15 mouse cellular contexts compared by ENCODE assay signal in genomic region chr3:122511721-122512619, GRCm38 (mm10).
DNase-seq lines count a peak whose midpoint lies in the region; ATAC-seq and TF ChIP-seq lines count a peak whose summit lies in the region.
"Had no signal": no experiment of that assay in that cellular context is flagged by ENCODE, and none has a peak within 500 bp of the region (broad histone marks: within the 10 kb centered on the region; RNA-seq: fewer than 3 reads in every experiment).

No protein-coding gene starts in this region.

- WGBS in liver, adult 2 months, result 24% methylated on average over 14 of the region's 14 CpGs
- 31% methylated on average over 14 of the region's 14 CpGs for WGBS in kidney, adult 2 months
- WGBS in limb, embryonic 12.5 days, result 89% methylated on average over 14 of the region's 14 CpGs
- 89% methylated on average over 14 of the region's 14 CpGs for WGBS in embryonic facial prominence, embryonic 10.5 days

- ATAC-seq in limb, embryonic 12.5 days (ENCODE audit: insufficient number of reproducible peaks, insufficient read depth, low FRiP score, low TSS enrichment, low read depth), result no peak
- ATAC-seq: hindbrain, postnatal 0 days had no signal

- peak overlapping the region; percentile 40 for H3K4me3 ChIP-seq in liver, adult 2 months (ENCODE audit: insufficient read depth, low read depth, low read length)
- H3K4me3 ChIP-seq in kidney, adult 2 months (ENCODE audit: insufficient read depth, low read depth, low read length), result peak overlapping the region; percentile 29
- no peak overlapping the region for H3K4me3 ChIP-seq in limb, embryonic 12.5 days (replicated peaks)
- H3K4me3 ChIP-seq in embryonic facial prominence, embryonic 10.5 days, result no peak overlapping the region
- H3K4me3 ChIP-seq: forebrain, embryonic 10.5 days; heart, embryonic 15.5 days had no signal

- H3K36me3 ChIP-seq in liver, adult 2 months (ENCODE audit: control insufficient read depth, insufficient read depth, low read length), result peaks cover 4% of the 10 kb centered on the region; the same call in 1 of the 2 replicates
- H3K36me3 ChIP-seq in kidney, adult 2 months (ENCODE audit: control insufficient read depth, insufficient read depth, low read length), result no peaks in the 10 kb centered on the region
- peaks cover 8% of the 10 kb centered on the region for H3K36me3 ChIP-seq in limb, embryonic 12.5 days
- peaks cover 27% of the 10 kb centered on the region for H3K36me3 ChIP-seq in embryonic facial prominence, embryonic 10.5 days (replicated peaks)
- H3K36me3 ChIP-seq: heart, embryonic 15.5 days had no signal

- no peak overlapping the region for H3K4me2 ChIP-seq in limb, embryonic 12.5 days
- H3K4me2 ChIP-seq: heart, embryonic 15.5 days; lung, embryonic 14.5 days; midbrain, embryonic 11.5 days had no signal

- peaks cover 32% of the 10 kb centered on the region for H3K4me1 ChIP-seq in liver, adult 2 months (ENCODE audit: control insufficient read depth, insufficient read depth, low read length)
- peaks cover 32% of the 10 kb centered on the region for H3K4me1 ChIP-seq in kidney, adult 2 months (ENCODE audit: control insufficient read depth, insufficient read depth, low read length)
- H3K4me1 ChIP-seq in limb, embryonic 12.5 days (replicated peaks), result peaks cover 56% of the 10 kb centered on the region
- peaks cover 50% of the 10 kb centered on the region for H3K4me1 ChIP-seq in embryonic facial prominence, embryonic 10.5 days

- TF ChIP-seq CTCF in liver, adult 2 months (IDR thresholded peaks at IDR 0.05; ENCODE audit: low read depth, low read length), result no peak
- TF ChIP-seq CTCF in kidney, adult 2 months (conservative IDR thresholded peaks at IDR 0.05; ENCODE audit: insufficient read depth, insufficient read length, low read depth, low read length), result no peak

- no peak for TF ChIP-seq POLR2A in liver, adult 2 months (IDR thresholded peaks at IDR 0.05; ENCODE audit: extremely low read depth, insufficient read depth, low read length)
- TF ChIP-seq POLR2A in kidney, adult 2 months (IDR thresholded peaks at IDR 0.05; ENCODE audit: low read depth, low read length), result no peak

- DNase-seq in liver, adult 2 months (ENCODE audit: extremely low read depth, low read depth, low spot score), result peak; percentile 95
- DNase-seq in liver, result no peak
- DNase-seq in kidney, adult 2 months, result peak; percentile 89
- no peak for DNase-seq in urinary bladder, postnatal 4 days (ENCODE audit: low spot score in 2 of 2)
- no peak for DNase-seq in right cerebral cortex, adult 18-20 months
- no peak for DNase-seq in embryonic facial prominence, embryonic 10.5 days (ENCODE audit: low spot score)
- DNase-seq in frontal cortex, postnatal 14 days (ENCODE audit: low spot score in 2 of 2), result no peak
- DNase-seq: cerebellum, postnatal 10 days; lung, embryonic 14.5 days; thymus, postnatal 25 days had no signal

- H3K9me3 ChIP-seq in limb, embryonic 12.5 days, result no peaks in the 10 kb centered on the region
- H3K9me3 ChIP-seq in embryonic facial prominence, embryonic 10.5 days, result no peaks in the 10 kb centered on the region
- H3K9me3 ChIP-seq: forebrain, embryonic 10.5 days; heart, embryonic 15.5 days had no signal

- H3K27ac ChIP-seq in liver, adult 2 months (replicated peaks; ENCODE audit: insufficient read depth, low read depth, low read length), result peak overlapping the region; percentile 99
- peak overlapping the region; percentile 97 for H3K27ac ChIP-seq in kidney, adult 2 months (ENCODE audit: insufficient read depth, low read depth, low read length)
- peak overlapping the region; percentile 4; the same call in 1 of the 2 replicates for H3K27ac ChIP-seq in limb, embryonic 12.5 days
- H3K27ac ChIP-seq in embryonic facial prominence, embryonic 10.5 days (replicated peaks), result no peak overlapping the region
- H3K27ac ChIP-seq: forebrain, embryonic 10.5 days; heart, embryonic 15.5 days; hindbrain, postnatal 0 days had no signal

- peak overlapping the region; percentile 61 for H3K9ac ChIP-seq in liver, adult 2 months (ENCODE audit: low read depth, low read length)
- no peak overlapping the region for H3K9ac ChIP-seq in limb, embryonic 12.5 days (replicated peaks)
- H3K9ac ChIP-seq: heart, embryonic 15.5 days; lung, embryonic 14.5 days had no signal

- H3K27me3 ChIP-seq in liver, adult 2 months (ENCODE audit: control insufficient read depth, insufficient read depth, low read length), result no peaks in the 10 kb centered on the region
- no peaks in the 10 kb centered on the region for H3K27me3 ChIP-seq in kidney, adult 2 months (replicated peaks; ENCODE audit: control insufficient read depth, insufficient read depth, low read length)
- peaks cover 16% of the 10 kb centered on the region; the same call in 1 of the 2 replicates for H3K27me3 ChIP-seq in limb, embryonic 12.5 days
- peaks cover 21% of the 10 kb centered on the region for H3K27me3 ChIP-seq in embryonic facial prominence, embryonic 10.5 days (replicated peaks; ENCODE audit: low read depth, poor library complexity, severe bottlenecking)
- H3K27me3 ChIP-seq: heart, embryonic 15.5 days had no signal

- peaks cover 12% of the 10 kb centered on the region; the same call in 1 of the 2 replicates for H3K79me2 ChIP-seq in liver, adult 2 months (ENCODE audit: control insufficient read depth, insufficient read depth, low read length)

Comparison
In these comparisons a context has a peak if more than half of its experiments do, and no peak if none do; other contexts are left out.
1. DNase-seq: peak in liver, adult 2 months (single experiment) and kidney, adult 2 months (single experiment); none in liver (single experiment), urinary bladder, postnatal 4 days (0 of 2), right cerebral cortex, adult 18-20 months (single experiment), embryonic facial prominence, embryonic 10.5 days (single experiment) and frontal cortex, postnatal 14 days (0 of 2).
2. H3K4me3 ChIP-seq: peak in liver, adult 2 months (single experiment) and kidney, adult 2 months (single experiment); none in limb, embryonic 12.5 days (single experiment) and embryonic facial prominence, embryonic 10.5 days (single experiment).